Mouse (Mus musculus) ES-E14 (cell line): ENCODE data around the gene Fam160a1.

Experiments used
- CHD2 ChIP-seq: IDR thresholded peaks from 2 replicates; pipeline ENCODE4 v1.6.1; 2014; ENCODE audit warnings: mild to moderate bottlenecking, low read depth, low read length, inconsistent platforms
- HCFC1 ChIP-seq: IDR thresholded peaks from 2 replicates; pipeline ENCODE4 v1.6.1; 2012; ENCODE audit warnings: low read length, inconsistent platforms, borderline replicate concordance; ENCODE audit not compliant: insufficient read depth
- MAFK ChIP-seq: IDR thresholded peaks from 2 replicates; pipeline ENCODE4 v1.6.1; 2014; ENCODE audit warnings: mild to moderate bottlenecking, low read depth, low read length, inconsistent platforms; ENCODE audit not compliant: insufficient read depth
- ZC3H11A ChIP-seq: IDR thresholded peaks from 2 replicates; pipeline ENCODE4 v1.6.1; 2012; ENCODE audit warnings: low read depth, mild to moderate bottlenecking, inconsistent platforms, low read length, borderline replicate concordance
- ZNF384 ChIP-seq: IDR thresholded peaks from 2 replicates; pipeline ENCODE4 v1.6.1; 2012; ENCODE audit warnings: low read depth, low read length, inconsistent platforms

DNA sequence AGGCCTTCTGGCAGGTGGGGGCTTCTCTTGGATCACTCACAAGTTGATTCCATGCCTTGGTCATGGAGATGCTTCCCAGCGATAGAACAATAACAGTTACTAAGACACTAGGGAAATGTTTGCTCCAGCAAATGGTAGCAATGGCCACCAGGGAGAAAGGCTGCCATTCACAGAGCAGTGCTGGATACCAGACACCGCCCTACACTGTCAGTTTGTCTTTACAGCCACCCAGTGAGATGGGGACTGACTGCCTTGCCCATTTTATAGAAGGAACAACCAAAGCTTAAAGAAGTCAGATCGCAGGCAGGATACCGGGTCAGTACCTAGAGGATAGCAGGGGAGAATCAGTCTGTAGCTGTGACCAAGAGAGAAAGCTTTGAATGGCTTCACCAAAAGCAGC is 59.7 kb downstream of the Fam160a1 start:
- no peak for TF ChIP-seq ZC3H11A
- TF ChIP-seq ZNF384: no peak
- TF ChIP-seq MAFK: no peak
- no peak for TF ChIP-seq HCFC1
- no peak for TF ChIP-seq CHD2
